Mouse (Mus musculus) intestine, postnatal 0 days (tissue): ENCODE measurements around the gene Icos. TPM values are rescaled to one million over a fixed set of nuclear protein-coding genes. Genes with fewer than 3 reads are reported as not detected.
A peak's percentile ranks its signal among the peaks of the same experiment; 100 is the strongest.

Experiments
- ATAC-seq: fragments of 200-750 bp; cut with Nextera tagmentation; 2 replicates; pipeline ENCODE4 v1.8.0; 2017; ENCODE audit warnings: mild to moderate bottlenecking, moderate TSS enrichment, moderate library complexity
- H3K27ac ChIP-seq: fragments of 300-500 bp; sonication (generic); 2 replicates; pipeline ENCODE4 v1.5.1; 2014; ENCODE audit warnings: mild to moderate bottlenecking, low read depth, low read length, moderate library complexity
- H3K27me3 ChIP-seq: fragments of 300-500 bp; sonication (generic); replicated peaks from 2 replicates; pipeline ENCODE4 v1.6.1; 2014; ENCODE audit warnings: low read length, mixed read lengths; ENCODE audit not compliant: control insufficient read depth, insufficient read depth
- H3K36me3 ChIP-seq: fragments of 300-500 bp; sonication (generic); 2 replicates; pipeline ENCODE4 v1.6.1; 2014; ENCODE audit warnings: mild to moderate bottlenecking, moderate library complexity; ENCODE audit not compliant: control insufficient read depth, insufficient read depth
- H3K4me1 ChIP-seq: fragments of 300-500 bp; sonication (generic); replicated peaks from 2 replicates; pipeline ENCODE4 v1.6.1; 2014; ENCODE audit warnings: antibody characterized with exemption, low read length, mixed read lengths; ENCODE audit not compliant: control insufficient read depth, insufficient read depth
- H3K4me2 ChIP-seq: fragments of 300-500 bp; sonication (generic); replicated peaks from 2 replicates; pipeline ENCODE4 v1.6.1; 2014; ENCODE audit warnings: low read depth, mild to moderate bottlenecking, moderate library complexity
- H3K4me3 ChIP-seq: fragments of 300-500 bp; sonication (generic); 2 replicates; pipeline ENCODE4 v1.5.1; 2014; ENCODE audit warnings: low read depth, low read length
- H3K9ac ChIP-seq: fragments of 300-500 bp; sonication (generic); 2 replicates; pipeline ENCODE4 v1.6.1; 2014; ENCODE audit warnings: mild to moderate bottlenecking, low read depth, low read length
- H3K9me3 ChIP-seq: fragments of 300-500 bp; sonication (generic); 2 replicates; pipeline ENCODE4 v1.6.1; 2016; ENCODE audit warnings: mixed run types; ENCODE audit not compliant: control insufficient read depth
- CTCF ChIP-seq: sonication (generic); IDR thresholded peaks from 2 replicates; pipeline ENCODE4 v1.5.1; 2016; ENCODE audit warnings: low read depth, mild to moderate bottlenecking, control low read depth, antibody characterized with exemption, moderate library complexity
- WGBS: fragments of 180-500 bp; shearing (Covaris S2); extraction: QIAGEN DNeasy Blood & Tissue Kit; methylation state at CpG from one replicate; pipeline ENCODE4 v1.1.7; 2014; 5-methylcytosine and 5-hydroxymethylcytosine counted together
- polyA plus RNA-seq: library from polyadenylated mRNA; unstranded; fragments of >200 nt; fragmentation: Nextera tagmentation; extraction: Ambion mirVana; gene quantifications from 2 replicates; pipeline ENCODE4 v1.2.1, GENCODE M21; 2015

The Icos gene
- polyA plus RNA-seq, 1 experiment from 2014 or later: 0.18 TPM

GRCm38 (mm10) chr1:60959246-60959645 is 18.5 kb upstream of the Icos start:
- Histone ChIP-seq H3K4me1 (no peaks in the 10 kb centered on the region), H3K4me3 (no peak overlapping the region), H3K36me3 (no peaks in the 10 kb centered on the region), H3K9me3 (no peaks in the 10 kb centered on the region), H3K27me3 (no peaks in the 10 kb centered on the region), H3K4me2 (no peak overlapping the region), H3K9ac (no peak overlapping the region), H3K27ac (no peak overlapping the region)
- ATAC-seq: no peak
- 78% methylated on average over 4 of the region's 4 CpGs for WGBS
- TF ChIP-seq CTCF: no peak

DNA sequence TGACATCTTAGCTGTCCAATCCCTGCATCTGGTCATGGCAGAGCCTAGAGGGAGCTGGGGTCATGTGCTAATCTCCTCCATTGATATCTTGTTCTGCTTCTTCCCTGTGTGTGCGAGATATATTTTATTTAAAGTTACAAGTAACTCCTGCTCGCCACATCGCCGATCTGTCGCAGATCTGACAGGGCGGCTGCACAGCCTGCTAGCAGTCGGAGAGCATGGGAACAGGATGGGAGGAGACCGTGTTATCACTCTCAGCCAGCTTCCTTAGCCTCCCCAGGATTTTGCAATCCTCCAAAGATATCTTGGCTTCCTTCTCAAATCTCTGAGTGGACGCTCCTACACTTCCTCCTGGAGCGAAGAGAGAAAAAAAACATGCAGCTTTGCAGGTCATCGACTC is 17.3 kb upstream of the Icos start:
- 41% methylated on average over 11 of the region's 11 CpGs for WGBS

DNA sequence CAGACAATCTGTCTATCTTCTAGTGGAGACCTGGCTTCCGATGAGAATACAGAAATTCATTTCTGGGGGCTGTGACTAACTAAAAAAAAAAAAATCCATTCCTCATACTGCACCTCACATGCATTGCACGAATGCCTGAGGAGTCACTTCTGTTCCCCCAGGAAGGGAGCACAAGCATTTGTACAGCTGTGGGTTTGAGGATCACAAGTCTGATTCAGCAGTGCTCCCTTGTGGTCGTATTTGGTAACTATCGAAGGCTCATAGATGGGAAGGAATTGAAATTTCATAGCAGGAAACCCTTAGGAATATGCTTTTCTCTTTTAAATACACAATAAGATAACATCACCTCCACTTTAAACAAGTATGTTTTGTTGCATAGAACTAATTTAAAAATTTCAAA is 16.6 kb upstream of the Icos start:
- 23% methylated on average over 4 of the region's 4 CpGs for WGBS
- Histone ChIP-seq H3K9ac (no peak overlapping the region), H3K4me2 (0 out of 2 replicates have a peak overlapping the region, but pooled peaks have one; percentile 24), H3K9me3 (no peaks in the 10 kb centered on the region), H3K4me1 (no peaks in the 10 kb centered on the region), H3K27me3 (no peaks in the 10 kb centered on the region), H3K27ac (no peak overlapping the region), H3K36me3 (no peaks in the 10 kb centered on the region), H3K4me3 (no peak overlapping the region)
- ATAC-seq: no peak
- TF ChIP-seq CTCF: peak; percentile 84

More for the DNA sequence above, 17.3 kb upstream of the Icos start:
- Histone ChIP-seq H3K36me3 (no peaks in the 10 kb centered on the region), H3K27ac (no peak overlapping the region), H3K9me3 (no peaks in the 10 kb centered on the region), H3K4me3 (no peak overlapping the region), H3K9ac (no peak overlapping the region), H3K4me2 (peak overlapping the region; percentile 24), H3K27me3 (no peaks in the 10 kb centered on the region), H3K4me1 (no peaks in the 10 kb centered on the region)
- ATAC-seq: no peak
- no peak for TF ChIP-seq CTCF

DNA sequence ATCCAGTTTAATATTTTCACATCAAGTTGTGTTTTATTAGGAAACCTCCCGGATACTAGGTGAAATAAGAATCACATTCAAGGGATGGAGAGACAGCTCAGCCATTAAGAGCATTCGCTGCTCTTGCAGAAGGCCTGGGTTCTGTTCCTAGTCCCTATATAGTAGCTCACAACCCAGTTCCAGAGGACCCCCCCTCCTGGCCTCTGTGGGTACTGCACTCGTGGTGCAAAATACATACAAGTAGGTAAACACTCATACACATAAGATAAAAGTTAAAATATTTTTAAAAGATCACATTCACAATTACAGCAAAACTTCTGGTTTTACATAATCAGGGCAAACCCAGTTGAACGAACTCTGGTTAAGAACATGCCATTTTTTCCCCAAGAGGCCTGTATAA is 15.6 kb upstream of the Icos start:
- Histone ChIP-seq H3K9ac (no peak overlapping the region), H3K4me2 (no peak overlapping the region), H3K27ac (no peak overlapping the region), H3K9me3 (no peaks in the 10 kb centered on the region), H3K4me3 (no peak overlapping the region), H3K27me3 (no peaks in the 10 kb centered on the region), H3K36me3 (no peaks in the 10 kb centered on the region), H3K4me1 (no peaks in the 10 kb centered on the region)
- peak; percentile 25 for TF ChIP-seq CTCF
- ATAC-seq: no peak
- WGBS: 86% methylated on average over 4 of the region's 4 CpGs

DNA sequence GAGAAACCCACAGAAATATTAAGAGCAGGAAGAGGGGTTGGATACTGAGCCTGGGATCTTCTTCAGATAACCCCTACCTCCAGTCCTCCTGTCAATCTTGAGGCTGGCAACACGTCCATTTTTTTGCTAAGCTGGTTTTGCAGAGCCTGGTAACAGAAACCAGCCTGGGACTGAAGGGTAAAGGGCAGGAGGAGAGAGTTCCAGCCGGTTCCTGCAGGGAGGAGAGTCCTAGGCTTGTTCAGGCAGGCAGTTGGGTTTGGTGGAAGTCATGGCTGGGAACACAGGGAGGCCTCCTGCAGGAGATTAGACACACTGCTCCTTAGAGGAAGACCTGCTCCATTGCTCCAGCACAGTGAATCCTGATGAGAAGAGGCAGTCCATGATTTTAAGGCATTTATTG is 10.2 kb upstream of the Icos start:
- 33% methylated on average over 2 of the region's 2 CpGs for WGBS
- Histone ChIP-seq H3K4me1 (no peaks in the 10 kb centered on the region), H3K9me3 (no peaks in the 10 kb centered on the region), H3K27me3 (no peaks in the 10 kb centered on the region), H3K36me3 (no peaks in the 10 kb centered on the region), H3K9ac (no peak overlapping the region), H3K27ac (no peak overlapping the region), H3K4me2 (no peak overlapping the region), H3K4me3 (no peak overlapping the region)
- no peak for ATAC-seq
- no peak for TF ChIP-seq CTCF

DNA sequence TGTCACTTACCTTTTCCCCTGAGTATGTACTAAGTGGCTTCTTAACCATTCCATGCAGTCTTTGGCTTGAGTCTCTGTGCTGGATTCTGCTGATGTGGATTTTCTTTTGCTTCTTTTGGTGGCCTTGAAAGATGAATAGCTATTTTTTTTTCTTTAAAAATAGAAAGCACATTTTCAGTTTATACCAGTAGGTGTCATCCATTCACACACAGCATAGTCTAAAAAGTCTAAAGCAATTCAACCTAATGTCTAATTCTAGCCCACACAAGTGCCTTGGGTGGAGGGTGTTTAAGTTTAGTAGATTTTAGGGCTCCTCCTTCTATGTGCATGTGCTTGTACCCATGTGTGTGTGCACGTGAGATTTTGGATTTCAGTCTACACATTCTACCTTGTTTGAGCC is 6.9 kb upstream of the Icos start:
- H3K27ac ChIP-seq: no peak overlapping the region
- no peak for ATAC-seq
- H3K36me3 ChIP-seq: no peaks in the 10 kb centered on the region
- TF ChIP-seq CTCF: peak; percentile 37; the same call in 1 of the 2 replicates
- H3K9me3 ChIP-seq: no peaks in the 10 kb centered on the region
- no peaks in the 10 kb centered on the region for H3K27me3 ChIP-seq
- H3K4me3 ChIP-seq: no peak overlapping the region
- 77% methylated on average over 1 of the region's 1 CpGs for WGBS
- no peak overlapping the region for H3K9ac ChIP-seq
- H3K4me2 ChIP-seq: no peak overlapping the region
- no peaks in the 10 kb centered on the region for H3K4me1 ChIP-seq

DNA sequence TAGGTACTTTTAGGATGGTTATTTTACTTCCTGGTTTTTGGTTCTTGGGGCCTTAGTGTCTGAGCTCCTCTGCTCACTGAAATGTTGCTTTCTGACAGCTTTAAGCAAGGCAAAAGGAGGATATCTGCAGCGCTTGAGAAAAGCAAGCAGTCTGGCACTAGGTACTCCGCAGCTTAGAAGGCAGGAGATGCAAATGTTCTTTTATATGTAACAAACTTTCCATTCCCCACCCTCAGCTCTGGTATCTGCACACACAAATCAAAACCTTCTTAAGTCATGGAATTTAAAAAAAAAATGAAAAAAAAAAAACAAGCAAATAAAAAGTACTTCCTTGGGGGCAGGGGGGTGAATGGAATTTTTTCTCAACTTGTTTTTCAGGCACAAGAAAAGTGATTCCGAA is 3.5 kb upstream of the Icos start:
- Histone ChIP-seq H3K27me3 (no peaks in the 10 kb centered on the region), H3K4me1 (no peaks in the 10 kb centered on the region), H3K27ac (no peak overlapping the region), H3K9me3 (no peaks in the 10 kb centered on the region), H3K9ac (no peak overlapping the region), H3K4me2 (no peak overlapping the region), H3K36me3 (no peaks in the 10 kb centered on the region), H3K4me3 (no peak overlapping the region)
- WGBS: 91% methylated on average over 3 of the region's 3 CpGs
- no peak for ATAC-seq
- no peak for TF ChIP-seq CTCF
